Mouse (Mus musculus) lung, adult 2 months (tissue): ENCODE results near the gene Trak2.

Experiments
- CTCF ChIP-seq: fragments of 200-500 bp; IDR thresholded peaks from 2 replicates; pipeline ENCODE4 v1.5.1; 2011; ENCODE audit warnings: mild to moderate bottlenecking, low read length, control low read depth; ENCODE audit not compliant: insufficient read depth
- POLR2A ChIP-seq: fragments of 200-500 bp; IDR thresholded peaks from 2 replicates; pipeline ENCODE4 v1.6.1; 2011; ENCODE audit warnings: low read depth, mild to moderate bottlenecking, control low read depth, low read length, borderline replicate concordance; ENCODE audit errors: extremely low read depth

GRCm38 (mm10) chr1:58967534-58967933 lies 5.7 kb downstream of the Trak2 start:
- no peak for TF ChIP-seq CTCF
- no peak for TF ChIP-seq POLR2A
